Mouse (Mus musculus) gastrocnemius, adult 8-10 months (tissue): ENCODE measurements at regions not wholly inside any gene's neighbourhood (a gene's known extent, or its start where the extent isn't known, plus 50 kb on each side); places are given as distances from the start of the nearest gene placed in this dataset.
A peak's percentile ranks its signal among the peaks of the same experiment; 100 is the strongest.
"Not testable (repeated sequence)": the region's sequence is repeated elsewhere in the genome, so short reads cannot be mapped to it uniquely, and the experiment has no call there.

ENCODE experiments used
- DNase-seq, 2 experiments: peaks; one replicate each; pipeline ENCODE4 v3.0.0; 2022; ENCODE audit warnings: low spot score in 2 of 2

- no peak for DNase-seq
These were observed 779.7 kb downstream of the Cetn3 start for GRCm38 (mm10) chr13:82562576-82562975.

GRCm38 (mm10) chr13:82570925-82571324 lies 788.0 kb downstream of the Cetn3 start:
- DNase-seq: no peak

- DNase-seq: no peak
These were observed 795.1 kb downstream of the Cetn3 start for GRCm38 (mm10) chr13:82577937-82578336.

GRCm38 (mm10) chr13:82586335-82586734 lies 803.5 kb downstream of the Cetn3 start:
- DNase-seq: no peak

- DNase-seq: no peak
These were observed 811.0 kb downstream of the Cetn3 start for GRCm38 (mm10) chr13:82593831-82594230.

- peak in 1 of 2 experiments; percentile 4 for DNase-seq
These were observed 812.7 kb downstream of the Cetn3 start for GRCm38 (mm10) chr13:82595566-82595965.

- DNase-seq: not testable (repeated sequence)
These were observed 823.0 kb downstream of the Cetn3 start for GRCm38 (mm10) chr13:82605868-82606267.

- no peak for DNase-seq
These were observed 836.3 kb downstream of the Cetn3 start for GRCm38 (mm10) chr13:82619005-82619653.

- no peak for DNase-seq
These were observed 837.2 kb downstream of the Cetn3 start for GRCm38 (mm10) chr13:82620036-82620435.

GRCm38 (mm10) chr13:82620749-82621148 lies 837.9 kb downstream of the Cetn3 start:
- DNase-seq: no peak

GRCm38 (mm10) chr13:82628727-82629126 lies 845.9 kb downstream of the Cetn3 start:
- DNase-seq: not testable (repeated sequence)
